Mouse (Mus musculus): ENCODE data around the gene Ttc13.

- TF ChIP-seq CTCF (IDR thresholded peaks at IDR 0.05; ENCODE audit: low read depth, low read length) (no peak), POLR2AphosphoS5 (IDR thresholded peaks at IDR 0.05; ENCODE audit: insufficient replicate concordance, low read depth, low read length) (no peak), GATA1 (IDR thresholded peaks at IDR 0.05; ENCODE audit: borderline replicate concordance, low read length) (no peak)
Measured at GRCm38 (mm10) chr8:124630891-124631290, 90.9 kb downstream of the Ttc13 start.
